Mouse (Mus musculus): ENCODE results near the gene Cdsn. TPM values are rescaled to one million over a fixed set of nuclear protein-coding genes. Genes with fewer than 3 reads are reported as not detected.

Gene Cdsn
- total and polyA plus RNA-seq, 2 experiments: not detected

GRCm38 (mm10) chr17:35587291-35587690, 35.4 kb downstream of the Cdsn start:
- Histone ChIP-seq H3K4me3 (ENCODE audit: insufficient read depth, low read depth, low read length) (no peak overlapping the region), H3K9ac (ENCODE audit: low read depth, low read length) (no peak overlapping the region), H3K79me2 (ENCODE audit: control insufficient read depth, insufficient read depth, low read length) (no peaks in the 10 kb centered on the region), H3K36me3 (ENCODE audit: control insufficient read depth, insufficient read depth, low read length) (no peaks in the 10 kb centered on the region), H3K27me3 (ENCODE audit: control insufficient read depth, insufficient read depth, low read length) (no peaks in the 10 kb centered on the region), H3K27ac (replicated peaks; ENCODE audit: insufficient read depth, low read depth, low read length) (no peak overlapping the region), H3K4me1 (ENCODE audit: control insufficient read depth, insufficient read depth, low read length) (no peaks in the 10 kb centered on the region; the same call in 1 of the 2 replicates)
- WGBS: 75% methylated on average over 1 of the region's 1 CpGs
- TF ChIP-seq CTCF (IDR thresholded peaks at IDR 0.05; ENCODE audit: low read depth, low read length) (no peak), POLR2A (IDR thresholded peaks at IDR 0.05; ENCODE audit: extremely low read depth, insufficient read depth, low read length) (no peak)
- no peak for DNase-seq (ENCODE audit: extremely low read depth, low read depth, low spot score)

GRCm38 (mm10) chr17:35588387-35588786, 36.5 kb downstream of the Cdsn start:
- no peak for DNase-seq (ENCODE audit: extremely low read depth, low read depth, low spot score)
- Histone ChIP-seq H3K36me3 (ENCODE audit: control insufficient read depth, insufficient read depth, low read length) (no peaks in the 10 kb centered on the region), H3K4me3 (ENCODE audit: insufficient read depth, low read depth, low read length) (no peak overlapping the region), H3K27ac (replicated peaks; ENCODE audit: insufficient read depth, low read depth, low read length) (no peak overlapping the region), H3K79me2 (ENCODE audit: control insufficient read depth, insufficient read depth, low read length) (no peaks in the 10 kb centered on the region), H3K9ac (ENCODE audit: low read depth, low read length) (no peak overlapping the region), H3K27me3 (ENCODE audit: control insufficient read depth, insufficient read depth, low read length) (no peaks in the 10 kb centered on the region), H3K4me1 (ENCODE audit: control insufficient read depth, insufficient read depth, low read length) (no peaks in the 10 kb centered on the region; the same call in 1 of the 2 replicates)
- no peak for TF ChIP-seq CTCF (IDR thresholded peaks at IDR 0.05; ENCODE audit: low read depth, low read length)
- no peak for TF ChIP-seq POLR2A (IDR thresholded peaks at IDR 0.05; ENCODE audit: extremely low read depth, insufficient read depth, low read length)
- WGBS: 57% methylated on average over 4 of the region's 4 CpGs

GRCm38 (mm10) chr17:35590410-35591218, 38.7 kb downstream of the Cdsn start:
- Histone ChIP-seq H3K27me3 (ENCODE audit: control insufficient read depth, insufficient read depth, low read length) (no peaks in the 10 kb centered on the region), H3K36me3 (ENCODE audit: control insufficient read depth, insufficient read depth, low read length) (no peaks in the 10 kb centered on the region), H3K27ac (replicated peaks; ENCODE audit: insufficient read depth, low read depth, low read length) (no peak overlapping the region), H3K79me2 (ENCODE audit: control insufficient read depth, insufficient read depth, low read length) (no peaks in the 10 kb centered on the region), H3K4me3 (ENCODE audit: insufficient read depth, low read depth, low read length) (no peak overlapping the region), H3K9ac (ENCODE audit: low read depth, low read length) (no peak overlapping the region), H3K4me1 (ENCODE audit: control insufficient read depth, insufficient read depth, low read length) (no peaks in the 10 kb centered on the region)
- DNase-seq (ENCODE audit: extremely low read depth, low read depth, low spot score): peak; percentile 35
- WGBS: 47% methylated on average over 21 of the region's 21 CpGs
- no peak for TF ChIP-seq POLR2A (IDR thresholded peaks at IDR 0.05; ENCODE audit: extremely low read depth, insufficient read depth, low read length)
- TF ChIP-seq CTCF (IDR thresholded peaks at IDR 0.05; ENCODE audit: low read depth, low read length): peak; percentile 83

- no peaks in the 10 kb centered on the region for H3K36me3 ChIP-seq (ENCODE audit: control insufficient read depth, insufficient read depth, low read length)
- no peaks in the 10 kb centered on the region for H3K27me3 ChIP-seq (ENCODE audit: control insufficient read depth, insufficient read depth, low read length)
- 89% methylated on average over 7 of the region's 7 CpGs for WGBS
- TF ChIP-seq POLR2A (IDR thresholded peaks at IDR 0.05; ENCODE audit: extremely low read depth, insufficient read depth, low read length): no peak
- TF ChIP-seq CTCF (IDR thresholded peaks at IDR 0.05; ENCODE audit: low read depth, low read length): no peak
- no peaks in the 10 kb centered on the region for H3K79me2 ChIP-seq (ENCODE audit: control insufficient read depth, insufficient read depth, low read length)
- no peaks in the 10 kb centered on the region for H3K4me1 ChIP-seq (ENCODE audit: control insufficient read depth, insufficient read depth, low read length)
- no peak overlapping the region for H3K27ac ChIP-seq (replicated peaks; ENCODE audit: insufficient read depth, low read depth, low read length)
- no peak for DNase-seq (ENCODE audit: extremely low read depth, low read depth, low spot score)
- H3K9ac ChIP-seq (ENCODE audit: low read depth, low read length): no peak overlapping the region
- no peak overlapping the region for H3K4me3 ChIP-seq (ENCODE audit: insufficient read depth, low read depth, low read length)
These were observed 39.3 kb downstream of the Cdsn start for GRCm38 (mm10) chr17:35591219-35591578.

- no peak for DNase-seq (ENCODE audit: extremely low read depth, low read depth, low spot score)
- no peaks in the 10 kb centered on the region for H3K27me3 ChIP-seq (ENCODE audit: control insufficient read depth, insufficient read depth, low read length)
- TF ChIP-seq POLR2A (IDR thresholded peaks at IDR 0.05; ENCODE audit: extremely low read depth, insufficient read depth, low read length) (no peak), CTCF (IDR thresholded peaks at IDR 0.05; ENCODE audit: low read depth, low read length) (no peak)
- no peak overlapping the region for H3K27ac ChIP-seq (replicated peaks; ENCODE audit: insufficient read depth, low read depth, low read length)
- H3K79me2 ChIP-seq (ENCODE audit: control insufficient read depth, insufficient read depth, low read length): no peaks in the 10 kb centered on the region
- H3K36me3 ChIP-seq (ENCODE audit: control insufficient read depth, insufficient read depth, low read length): no peaks in the 10 kb centered on the region
- WGBS: 86% methylated on average over 15 of the region's 15 CpGs
- no peaks in the 10 kb centered on the region for H3K4me1 ChIP-seq (ENCODE audit: control insufficient read depth, insufficient read depth, low read length)
- H3K9ac ChIP-seq (ENCODE audit: low read depth, low read length): no peak overlapping the region
- no peak overlapping the region for H3K4me3 ChIP-seq (ENCODE audit: insufficient read depth, low read depth, low read length)
These were observed 39.8 kb downstream of the Cdsn start for GRCm38 (mm10) chr17:35591731-35592130.

- Histone ChIP-seq H3K27ac (replicated peaks; ENCODE audit: insufficient read depth, low read depth, low read length) (no peak overlapping the region), H3K9ac (ENCODE audit: low read depth, low read length) (no peak overlapping the region), H3K79me2 (ENCODE audit: control insufficient read depth, insufficient read depth, low read length) (no peaks in the 10 kb centered on the region), H3K4me3 (ENCODE audit: insufficient read depth, low read depth, low read length) (no peak overlapping the region), H3K36me3 (ENCODE audit: control insufficient read depth, insufficient read depth, low read length) (no peaks in the 10 kb centered on the region), H3K27me3 (ENCODE audit: control insufficient read depth, insufficient read depth, low read length) (no peaks in the 10 kb centered on the region), H3K4me1 (ENCODE audit: control insufficient read depth, insufficient read depth, low read length) (no peaks in the 10 kb centered on the region)
- DNase-seq (ENCODE audit: extremely low read depth, low read depth, low spot score): no peak
- TF ChIP-seq POLR2A (IDR thresholded peaks at IDR 0.05; ENCODE audit: extremely low read depth, insufficient read depth, low read length): no peak
- no peak for TF ChIP-seq CTCF (IDR thresholded peaks at IDR 0.05; ENCODE audit: low read depth, low read length)
- 82% methylated on average over 9 of the region's 9 CpGs for WGBS
These were observed 40.2 kb downstream of the Cdsn start for GRCm38 (mm10) chr17:35592131-35592530.

Measured in liver, adult 2 months (tissue).